Mouse (Mus musculus): ENCODE data around the gene Oxsm. TPM values are rescaled to one million over a fixed set of nuclear protein-coding genes. Genes with fewer than 3 reads are reported as not detected.

The Oxsm gene
- total and polyA plus RNA-seq, 2 experiments, result 13.3 to 19.6 TPM

DNA sequence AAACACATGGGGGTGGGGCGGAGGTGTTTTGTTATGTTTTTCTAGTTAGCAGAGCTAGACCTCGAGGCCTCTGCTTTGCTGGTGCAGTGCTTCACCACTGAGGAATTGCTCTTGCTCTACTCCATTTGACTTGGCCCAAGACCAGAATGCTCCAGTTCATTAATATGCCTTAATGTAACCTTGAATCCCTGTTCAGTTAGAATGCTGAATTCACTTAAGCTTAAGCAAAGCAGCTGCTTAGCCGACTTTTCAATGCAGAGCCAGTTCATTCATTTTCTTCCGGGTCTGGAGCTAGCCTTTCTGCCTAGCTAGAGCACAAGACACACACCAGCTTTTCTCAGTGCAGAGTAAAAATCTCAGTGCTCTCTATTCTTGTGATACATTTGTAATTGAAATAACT is 29.6 kb upstream of the Oxsm start:
- TF ChIP-seq POLR2A (IDR thresholded peaks at IDR 0.05; ENCODE audit: extremely low read depth, insufficient read depth, low read length) (no peak), CTCF (IDR thresholded peaks at IDR 0.05; ENCODE audit: low read depth, low read length) (no peak)
- H3K79me2 ChIP-seq (ENCODE audit: control insufficient read depth, insufficient read depth, low read length), result no peaks in the 10 kb centered on the region
- no peaks in the 10 kb centered on the region for H3K27me3 ChIP-seq (ENCODE audit: control insufficient read depth, insufficient read depth, low read length)
- no peak for DNase-seq (ENCODE audit: extremely low read depth, low read depth, low spot score)
- H3K9ac ChIP-seq (ENCODE audit: low read depth, low read length), result no peak overlapping the region
- H3K36me3 ChIP-seq (ENCODE audit: control insufficient read depth, insufficient read depth, low read length), result peaks cover 53% of the 10 kb centered on the region
- no peaks in the 10 kb centered on the region for H3K4me1 ChIP-seq (ENCODE audit: control insufficient read depth, insufficient read depth, low read length)
- H3K4me3 ChIP-seq (ENCODE audit: insufficient read depth, low read depth, low read length), result no peak overlapping the region
- WGBS, result 81% methylated on average over 4 of the region's 4 CpGs
- no peak overlapping the region for H3K27ac ChIP-seq (replicated peaks; ENCODE audit: insufficient read depth, low read depth, low read length)

- H3K79me2 ChIP-seq (ENCODE audit: control insufficient read depth, insufficient read depth, low read length), result no peaks in the 10 kb centered on the region; the same call in 1 of the 2 replicates
- peaks cover 36% of the 10 kb centered on the region for H3K36me3 ChIP-seq (ENCODE audit: control insufficient read depth, insufficient read depth, low read length)
- 96% methylated on average over 3 of the region's 3 CpGs for WGBS
- H3K9ac ChIP-seq (ENCODE audit: low read depth, low read length), result no peak overlapping the region
- H3K27me3 ChIP-seq (ENCODE audit: control insufficient read depth, insufficient read depth, low read length), result no peaks in the 10 kb centered on the region
- no peak for DNase-seq (ENCODE audit: extremely low read depth, low read depth, low spot score)
- TF ChIP-seq POLR2A (IDR thresholded peaks at IDR 0.05; ENCODE audit: extremely low read depth, insufficient read depth, low read length) (no peak), CTCF (IDR thresholded peaks at IDR 0.05; ENCODE audit: low read depth, low read length) (no peak)
- no peak overlapping the region for H3K27ac ChIP-seq (replicated peaks; ENCODE audit: insufficient read depth, low read depth, low read length)
- H3K4me3 ChIP-seq (ENCODE audit: insufficient read depth, low read depth, low read length), result no peak overlapping the region
- no peaks in the 10 kb centered on the region for H3K4me1 ChIP-seq (ENCODE audit: control insufficient read depth, insufficient read depth, low read length)
These were observed 24.1 kb upstream of the Oxsm start for GRCm38 (mm10) chr14:16273677-16274076.

GRCm38 (mm10) chr14:16269776-16270175 is 20.2 kb upstream of the Oxsm start:
- WGBS, result 94% methylated on average over 2 of the region's 2 CpGs
- no peak overlapping the region for H3K4me3 ChIP-seq (ENCODE audit: insufficient read depth, low read depth, low read length)
- no peak overlapping the region for H3K27ac ChIP-seq (replicated peaks; ENCODE audit: insufficient read depth, low read depth, low read length)
- no peaks in the 10 kb centered on the region for H3K27me3 ChIP-seq (ENCODE audit: control insufficient read depth, insufficient read depth, low read length)
- TF ChIP-seq POLR2A (IDR thresholded peaks at IDR 0.05; ENCODE audit: extremely low read depth, insufficient read depth, low read length) (no peak), CTCF (IDR thresholded peaks at IDR 0.05; ENCODE audit: low read depth, low read length) (no peak)
- H3K4me1 ChIP-seq (ENCODE audit: control insufficient read depth, insufficient read depth, low read length), result no peaks in the 10 kb centered on the region
- H3K9ac ChIP-seq (ENCODE audit: low read depth, low read length), result no peak overlapping the region
- H3K79me2 ChIP-seq (ENCODE audit: control insufficient read depth, insufficient read depth, low read length), result no peaks in the 10 kb centered on the region; the same call in 1 of the 2 replicates
- H3K36me3 ChIP-seq (ENCODE audit: control insufficient read depth, insufficient read depth, low read length), result peaks cover 31% of the 10 kb centered on the region
- no peak for DNase-seq (ENCODE audit: extremely low read depth, low read depth, low spot score)

DNA sequence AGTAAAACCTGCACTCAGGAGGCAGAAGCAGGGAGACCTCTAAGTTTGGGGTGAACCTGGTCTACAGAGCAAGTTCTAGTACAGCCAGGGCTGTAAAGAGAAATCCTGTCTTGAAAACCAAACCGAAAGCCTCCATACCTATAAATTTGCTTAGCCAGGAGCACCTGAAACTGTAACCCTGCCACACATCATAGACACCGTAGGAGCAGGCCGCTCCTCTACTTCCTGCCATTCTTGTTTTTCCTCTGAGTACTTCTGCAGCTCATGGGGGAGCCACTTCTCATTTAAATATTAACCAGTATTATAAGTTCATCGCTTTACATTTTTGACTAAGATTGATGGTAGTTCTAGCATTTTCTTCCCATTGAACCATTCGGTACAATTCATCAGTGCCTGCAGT is 17.4 kb upstream of the Oxsm start:
- Histone ChIP-seq H3K79me2 (ENCODE audit: control insufficient read depth, insufficient read depth, low read length) (no peaks in the 10 kb centered on the region; the same call in 1 of the 2 replicates), H3K27ac (replicated peaks; ENCODE audit: insufficient read depth, low read depth, low read length) (no peak overlapping the region), H3K27me3 (ENCODE audit: control insufficient read depth, insufficient read depth, low read length) (no peaks in the 10 kb centered on the region), H3K9ac (ENCODE audit: low read depth, low read length) (no peak overlapping the region), H3K36me3 (ENCODE audit: control insufficient read depth, insufficient read depth, low read length) (peaks cover 30% of the 10 kb centered on the region), H3K4me3 (ENCODE audit: insufficient read depth, low read depth, low read length) (no peak overlapping the region), H3K4me1 (ENCODE audit: control insufficient read depth, insufficient read depth, low read length) (no peaks in the 10 kb centered on the region)
- 90% methylated on average over 5 of the region's 5 CpGs for WGBS
- no peak for DNase-seq (ENCODE audit: extremely low read depth, low read depth, low spot score)
- TF ChIP-seq POLR2A (IDR thresholded peaks at IDR 0.05; ENCODE audit: extremely low read depth, insufficient read depth, low read length) (no peak), CTCF (IDR thresholded peaks at IDR 0.05; ENCODE audit: low read depth, low read length) (no peak)

- Histone ChIP-seq H3K9ac (ENCODE audit: low read depth, low read length) (no peak overlapping the region), H3K27me3 (ENCODE audit: control insufficient read depth, insufficient read depth, low read length) (no peaks in the 10 kb centered on the region), H3K36me3 (ENCODE audit: control insufficient read depth, insufficient read depth, low read length) (peaks cover 33% of the 10 kb centered on the region), H3K79me2 (ENCODE audit: control insufficient read depth, insufficient read depth, low read length) (no peaks in the 10 kb centered on the region; the same call in 1 of the 2 replicates), H3K27ac (replicated peaks; ENCODE audit: insufficient read depth, low read depth, low read length) (no peak overlapping the region), H3K4me1 (ENCODE audit: control insufficient read depth, insufficient read depth, low read length) (peaks cover 2% of the 10 kb centered on the region; the same call in 1 of the 2 replicates), H3K4me3 (ENCODE audit: insufficient read depth, low read depth, low read length) (no peak overlapping the region)
- 90% methylated on average over 3 of the region's 3 CpGs for WGBS
- no peak for DNase-seq (ENCODE audit: extremely low read depth, low read depth, low spot score)
- TF ChIP-seq CTCF (IDR thresholded peaks at IDR 0.05; ENCODE audit: low read depth, low read length) (no peak), POLR2A (IDR thresholded peaks at IDR 0.05; ENCODE audit: extremely low read depth, insufficient read depth, low read length) (no peak)
These were observed 12.3 kb upstream of the Oxsm start for GRCm38 (mm10) chr14:16261869-16262268.

DNA sequence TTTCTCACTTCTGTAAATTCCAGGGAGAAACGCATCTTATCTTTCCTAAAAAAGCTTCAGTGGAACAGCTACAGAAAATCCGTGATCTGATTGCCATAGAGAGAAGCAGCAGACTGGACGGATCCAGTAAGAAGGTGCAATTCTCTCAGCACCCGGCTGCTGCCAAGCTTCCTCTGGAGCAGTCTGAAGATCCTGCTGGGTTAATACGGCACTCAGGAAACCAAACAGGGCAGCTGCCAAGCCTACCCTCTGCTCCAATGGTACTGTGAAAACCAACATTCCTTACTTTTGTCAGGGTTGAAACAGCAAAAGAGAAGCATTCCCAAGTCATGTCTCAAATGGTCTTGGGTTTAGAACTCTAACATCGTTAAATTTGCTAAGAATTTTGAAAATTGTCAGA is 10.9 kb upstream of the Oxsm start:
- H3K9ac ChIP-seq (ENCODE audit: low read depth, low read length), result no peak overlapping the region
- H3K27me3 ChIP-seq (ENCODE audit: control insufficient read depth, insufficient read depth, low read length), result no peaks in the 10 kb centered on the region
- H3K4me1 ChIP-seq (ENCODE audit: control insufficient read depth, insufficient read depth, low read length), result peaks cover 2% of the 10 kb centered on the region; the same call in 1 of the 2 replicates
- DNase-seq (ENCODE audit: extremely low read depth, low read depth, low spot score), result no peak
- TF ChIP-seq POLR2A (IDR thresholded peaks at IDR 0.05; ENCODE audit: extremely low read depth, insufficient read depth, low read length) (no peak), CTCF (IDR thresholded peaks at IDR 0.05; ENCODE audit: low read depth, low read length) (no peak)
- H3K27ac ChIP-seq (replicated peaks; ENCODE audit: insufficient read depth, low read depth, low read length), result no peak overlapping the region
- WGBS, result 80% methylated on average over 6 of the region's 6 CpGs
- H3K4me3 ChIP-seq (ENCODE audit: insufficient read depth, low read depth, low read length), result no peak overlapping the region
- H3K79me2 ChIP-seq (ENCODE audit: control insufficient read depth, insufficient read depth, low read length), result no peaks in the 10 kb centered on the region; the same call in 1 of the 2 replicates
- H3K36me3 ChIP-seq (ENCODE audit: control insufficient read depth, insufficient read depth, low read length), result peaks cover 36% of the 10 kb centered on the region

Data from liver, adult 2 months (tissue).